Mouse (Mus musculus) adrenal gland, adult (tissue): ENCODE data around the gene Ampd3.
A peak's percentile ranks its signal among the peaks of the same experiment; 100 is the strongest.

Experiments
- DNase-seq, 2 experiments: peaks; one replicate each; pipeline ENCODE4 v3.0.0; 2022 to 2023; ENCODE audit warnings: low spot score in 1 of 2; ENCODE audit not compliant: inconsistent age in 2 of 2

The Ampd3 gene

DNA sequence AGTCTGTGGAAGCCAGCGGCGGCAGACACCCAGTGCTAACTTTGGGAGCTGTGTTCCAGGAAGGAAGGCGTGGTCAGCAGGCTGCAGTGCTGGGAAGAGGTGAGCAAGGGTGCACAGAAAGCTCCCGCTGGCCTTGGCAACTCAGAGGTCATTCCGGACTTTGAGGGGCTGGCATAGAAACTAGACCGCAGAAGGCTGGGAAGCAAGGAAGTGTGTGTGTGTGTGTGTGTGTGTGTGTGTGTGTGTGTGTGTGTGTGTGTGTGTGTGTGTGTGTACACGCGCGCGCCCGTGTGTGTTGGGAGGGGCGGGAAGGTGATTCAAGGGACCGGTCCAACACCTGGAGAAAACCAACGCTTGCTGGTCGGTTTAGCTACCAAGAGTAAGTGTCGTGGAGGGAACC is at the start of gene Ampd3:
Gene Ampd3, plus strand, starts transcription at position 206 of the 400 bp plus-strand sequence.
- DNase-seq: peak; percentile 33 to 61

DNA sequence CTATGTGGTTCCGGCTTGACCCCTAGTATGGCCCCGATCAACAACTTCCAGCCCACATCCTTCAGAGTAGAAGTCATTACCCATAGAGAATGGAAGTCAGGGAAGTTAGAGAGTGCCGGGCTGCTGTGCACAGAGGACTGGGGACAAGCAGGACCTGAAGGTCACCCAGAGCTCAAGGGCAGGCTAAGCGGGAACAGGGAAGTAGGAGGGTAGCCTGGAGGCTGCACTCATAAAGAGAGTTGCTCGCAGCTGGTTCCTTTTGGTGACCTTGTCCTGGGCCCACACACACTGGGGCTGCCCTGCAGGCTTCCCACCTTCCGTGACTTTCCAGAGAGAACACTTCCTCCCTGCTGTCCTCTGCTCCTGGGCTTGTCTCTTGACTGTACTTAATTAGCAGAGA is 49.5 kb upstream of the Ampd3 start:
- DNase-seq: peak; percentile 51 to 69

DNA sequence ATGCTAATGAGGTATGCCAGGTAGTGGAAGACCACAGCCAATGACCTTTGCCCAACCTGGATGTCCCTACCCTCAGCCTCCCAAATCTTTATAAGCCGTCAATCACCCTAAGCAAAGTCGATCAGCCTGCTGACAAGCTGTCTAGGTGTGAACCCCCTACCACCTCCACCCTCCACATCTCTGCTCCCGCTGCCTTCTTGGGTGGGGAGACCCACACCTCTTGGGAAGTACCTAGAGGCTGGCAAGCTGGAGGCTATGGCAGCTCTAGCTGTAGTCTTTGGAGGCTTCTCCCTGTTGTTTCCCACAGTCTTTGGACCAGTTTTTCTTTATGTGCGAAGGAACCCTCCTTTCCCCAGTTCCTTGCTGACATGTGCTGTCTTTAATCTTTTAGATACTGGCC is 48.1 kb upstream of the Ampd3 start:
- no peak for DNase-seq

DNA sequence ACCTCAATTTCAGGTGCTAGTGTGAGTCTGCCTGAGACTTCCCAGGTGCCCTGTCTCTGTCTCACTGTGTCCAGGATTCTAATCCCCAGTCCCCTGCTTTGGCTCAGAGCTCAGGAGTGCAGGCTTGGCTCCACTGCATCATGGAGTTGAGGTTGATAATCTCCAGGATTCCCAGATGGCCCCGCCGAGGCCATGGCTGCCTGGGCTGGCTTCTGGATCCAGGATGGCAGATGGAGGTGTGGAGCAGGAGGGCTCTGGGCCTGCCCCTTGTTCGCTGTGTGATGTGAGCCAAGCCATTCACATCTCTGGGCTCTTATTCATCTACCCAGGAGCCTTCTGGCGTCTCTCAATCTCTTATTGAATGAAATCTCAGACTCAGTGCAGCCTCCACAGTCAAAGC is 45.8 kb upstream of the Ampd3 start:
- DNase-seq: no peak

DNA sequence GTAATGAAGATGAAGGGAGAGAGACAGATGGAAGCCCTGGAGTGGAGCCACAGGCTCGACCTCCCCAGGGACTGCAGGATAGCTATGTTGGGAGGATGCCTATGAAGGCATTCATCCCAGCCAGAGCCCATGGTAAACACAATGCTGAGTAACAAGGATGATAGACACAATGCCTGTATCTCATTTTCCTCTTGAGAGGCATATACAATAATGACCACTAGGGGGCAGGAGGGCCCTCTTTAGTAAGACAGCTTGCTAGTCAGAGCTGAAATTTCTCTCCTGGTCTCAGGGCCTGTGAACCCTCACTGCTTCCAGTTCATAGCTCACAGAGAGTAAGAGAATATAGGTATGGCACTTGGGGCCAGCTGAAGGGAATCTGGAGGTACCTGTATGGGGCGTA is 41.0 kb upstream of the Ampd3 start:
- peak in 1 of 2 experiments; percentile 85 for DNase-seq

DNA sequence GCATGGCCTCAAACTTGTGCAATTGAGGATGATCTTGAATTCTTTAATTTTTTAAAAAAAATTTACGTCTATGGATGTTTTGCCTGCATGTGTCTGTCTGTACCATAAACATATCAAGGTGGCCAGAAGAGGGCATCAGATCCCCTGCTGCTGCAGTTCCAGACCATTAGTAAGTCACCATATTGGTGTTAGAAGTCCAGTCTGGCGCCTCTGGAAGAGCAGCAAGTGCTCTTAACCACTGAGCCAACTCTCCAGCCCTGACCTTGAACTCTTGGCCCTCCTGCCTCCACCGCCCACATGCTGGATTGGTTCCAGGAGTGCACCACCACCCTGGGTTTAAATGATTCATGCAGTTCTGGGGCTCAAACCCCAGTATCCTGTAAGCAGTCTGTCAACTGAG is 39.1 kb upstream of the Ampd3 start:
- peak; percentile 67 to 74 for DNase-seq

DNA sequence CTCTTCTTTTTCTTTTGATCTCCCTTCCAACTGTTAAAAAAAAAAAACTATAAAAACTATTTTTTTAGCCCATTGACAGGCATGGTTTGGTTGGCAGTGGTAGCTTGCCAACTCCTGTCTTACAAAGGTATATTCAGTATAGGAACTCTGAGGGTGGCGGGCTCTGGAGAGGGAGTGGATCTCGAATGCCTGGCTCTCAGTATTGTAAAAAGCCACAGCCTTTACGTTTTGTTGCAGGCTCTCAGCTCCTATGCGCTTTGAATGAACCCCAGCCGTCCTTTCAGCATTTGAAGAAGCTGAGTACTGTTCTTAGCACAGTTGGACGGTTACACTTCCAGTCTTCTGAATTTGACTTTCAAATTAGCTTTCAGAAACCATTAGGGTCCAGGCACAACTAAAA is 38.7 kb upstream of the Ampd3 start:
- no peak for DNase-seq

DNA sequence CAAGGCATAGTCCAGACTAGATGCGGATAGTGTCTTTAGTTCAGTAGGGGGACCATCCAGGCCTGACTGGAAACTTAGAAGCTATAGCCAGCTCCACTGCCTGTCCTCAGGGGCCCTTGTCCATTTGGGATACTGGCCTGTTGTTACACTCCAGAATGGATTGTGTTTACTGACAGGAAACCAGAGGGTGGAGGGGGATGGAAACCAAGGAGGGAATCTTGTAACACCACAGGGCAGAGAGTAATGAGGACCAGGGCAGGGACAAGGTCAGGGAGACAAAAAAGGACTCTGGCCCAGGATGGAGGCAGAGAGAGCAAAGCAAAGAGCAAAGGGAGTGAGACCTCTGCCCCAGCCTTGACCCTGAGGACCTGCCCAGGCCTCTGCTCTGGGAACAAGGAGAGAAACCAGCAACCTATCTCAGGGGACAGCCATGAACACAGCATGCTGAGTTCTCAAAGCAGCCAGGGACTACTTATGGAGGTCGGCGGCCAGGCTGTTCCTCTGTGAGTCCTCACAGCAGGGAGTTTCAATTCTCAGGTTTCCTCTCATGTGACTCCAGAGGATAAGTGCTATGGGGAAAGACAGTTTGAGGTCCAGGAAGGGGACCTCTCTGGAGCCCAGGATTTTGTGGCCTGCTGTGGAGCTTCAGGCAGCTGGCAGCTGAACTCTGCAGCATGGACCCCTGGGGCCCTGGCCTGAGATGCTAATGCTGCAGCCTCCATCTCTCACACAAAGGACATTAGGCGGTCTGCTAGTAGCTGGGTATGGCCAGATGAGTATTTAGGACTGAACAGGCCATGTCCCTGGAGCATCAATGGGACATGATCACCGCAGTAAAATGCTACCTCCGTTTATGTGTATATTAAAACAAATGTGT is 36.7 kb upstream of the Ampd3 start:
- peak in 1 of 2 experiments; percentile 30 for DNase-seq

DNA sequence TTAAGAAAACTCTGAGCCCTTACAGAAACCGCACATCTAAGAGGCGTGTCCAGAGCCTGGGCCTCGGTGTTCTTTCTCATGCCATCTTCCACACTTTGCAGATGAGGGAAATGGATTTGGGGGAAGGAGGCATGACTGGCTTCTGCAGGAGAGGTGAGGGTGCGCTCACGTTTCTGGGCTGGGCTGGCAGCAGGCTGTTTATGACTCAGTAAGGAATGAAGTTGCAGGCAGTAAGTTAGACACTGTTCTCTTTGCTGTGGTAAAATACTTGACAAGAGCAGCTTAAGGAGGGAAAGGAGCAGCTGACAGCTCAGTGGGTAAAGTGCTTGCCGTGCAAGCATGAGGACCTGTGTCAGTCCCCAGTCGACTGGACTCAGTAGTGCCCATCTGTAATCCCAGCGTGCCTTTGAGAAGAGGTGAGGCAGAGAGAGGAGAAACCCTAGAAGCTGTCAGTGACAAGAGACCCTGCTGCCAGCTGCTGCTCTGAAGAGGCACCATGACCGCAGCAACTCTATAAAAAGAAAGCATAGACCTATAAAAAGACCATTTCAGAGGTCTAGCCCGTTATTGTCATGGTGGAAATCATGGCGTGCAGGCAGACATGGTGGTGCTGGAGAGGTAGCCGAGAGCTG is 35.9 kb upstream of the Ampd3 start:
- DNase-seq: no peak

DNA sequence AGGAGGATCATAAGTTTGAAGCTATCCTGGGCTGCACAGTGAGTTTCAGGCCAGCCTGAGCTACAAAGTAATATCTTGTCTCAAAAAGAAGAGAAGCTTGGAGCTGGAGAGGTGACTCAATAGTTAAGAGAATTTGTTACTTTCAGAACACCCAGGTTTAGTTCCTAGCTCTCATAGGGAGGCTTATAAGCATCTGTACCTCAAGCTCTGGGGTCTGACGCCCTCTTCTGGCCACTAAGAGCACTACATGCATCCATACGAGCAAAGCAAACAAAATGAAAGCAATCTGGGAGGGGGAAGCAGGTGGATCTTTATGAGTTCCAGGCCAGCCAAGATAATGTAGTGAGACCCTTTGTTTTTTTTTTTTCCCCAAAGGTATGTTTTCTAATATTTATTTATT is 31.1 kb upstream of the Ampd3 start:
- no peak for DNase-seq

DNA sequence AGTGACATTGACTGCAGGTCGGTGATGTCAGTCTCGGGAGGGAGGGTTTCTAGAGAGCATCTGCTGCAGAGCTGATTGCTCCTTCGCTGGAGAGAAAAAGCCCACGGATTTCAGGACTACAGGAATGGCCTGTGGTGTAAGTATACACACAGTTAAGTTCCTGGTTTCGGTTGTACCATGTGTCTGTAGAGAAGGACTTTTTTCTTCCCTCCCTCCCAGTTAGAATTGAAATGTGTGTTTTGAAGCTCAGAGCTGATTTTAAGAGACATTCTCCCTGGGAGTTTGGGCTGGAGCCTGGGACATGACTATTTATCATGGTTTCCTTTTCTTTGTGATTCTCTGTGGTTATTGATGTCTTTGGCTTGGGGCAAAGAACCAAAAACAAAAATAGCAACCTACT is 28.2 kb upstream of the Ampd3 start:
- no peak for DNase-seq

DNA sequence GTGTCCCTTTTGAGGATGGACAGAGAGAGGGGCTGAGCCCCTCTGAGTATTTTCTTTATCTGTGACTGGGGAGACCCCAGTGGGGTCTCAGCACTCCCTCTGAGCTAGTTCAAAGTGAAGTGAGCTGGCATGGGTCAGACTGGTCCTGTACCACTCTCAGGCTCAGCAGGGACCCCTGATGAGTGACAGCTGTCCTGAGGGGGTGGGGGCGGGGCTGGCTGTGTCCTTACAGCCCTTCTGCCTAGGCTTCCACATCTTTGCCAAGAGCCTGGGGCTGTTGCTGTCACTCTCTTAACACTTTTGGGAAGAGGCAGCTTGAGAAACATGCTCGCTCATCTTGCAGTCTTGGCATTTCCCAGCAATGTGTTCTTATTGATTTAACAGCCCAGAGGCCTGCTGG is 27.8 kb upstream of the Ampd3 start:
- DNase-seq: no peak

DNA sequence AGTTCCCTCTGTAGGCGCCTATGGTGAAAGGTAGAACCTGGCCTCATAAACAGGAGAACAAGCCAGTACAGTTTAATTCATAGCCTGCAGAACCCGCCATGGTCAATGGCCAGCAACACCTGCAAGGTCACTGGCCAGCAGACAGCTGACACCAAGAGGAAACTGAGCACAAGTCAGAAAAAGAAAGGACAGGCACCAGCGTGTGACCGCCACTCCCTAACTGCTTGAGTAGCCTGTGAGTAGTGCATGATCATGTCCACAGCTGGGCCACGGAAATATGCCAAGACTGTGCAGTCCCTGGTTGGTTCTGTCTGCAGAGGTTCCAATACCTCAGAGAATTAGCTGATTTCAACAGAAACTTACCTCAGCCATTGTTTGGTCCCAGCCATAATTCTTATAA is 26.0 kb upstream of the Ampd3 start:
- no peak for DNase-seq

DNA sequence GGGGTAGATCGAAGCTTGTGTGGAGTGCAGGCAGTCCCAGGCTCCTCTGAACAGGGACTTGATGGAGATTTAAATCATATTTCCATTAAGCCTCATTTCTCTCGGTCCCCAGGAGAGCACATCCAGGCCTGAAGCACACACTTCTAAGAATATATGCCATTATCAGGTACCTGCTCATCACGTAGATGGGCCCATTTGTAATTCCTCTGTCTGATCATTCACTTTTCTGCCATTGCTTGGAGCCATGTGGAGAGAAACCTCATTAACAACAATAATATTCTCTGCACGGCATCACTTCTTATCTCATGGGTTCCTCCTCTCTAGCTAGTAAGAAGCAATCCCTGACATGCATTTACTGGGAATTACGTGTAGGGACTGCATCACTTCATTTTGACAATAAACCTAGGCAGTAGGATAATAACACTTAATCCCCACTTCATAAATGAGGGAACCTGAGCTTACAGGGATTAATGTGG is 21.9 kb upstream of the Ampd3 start:
- no peak for DNase-seq

DNA sequence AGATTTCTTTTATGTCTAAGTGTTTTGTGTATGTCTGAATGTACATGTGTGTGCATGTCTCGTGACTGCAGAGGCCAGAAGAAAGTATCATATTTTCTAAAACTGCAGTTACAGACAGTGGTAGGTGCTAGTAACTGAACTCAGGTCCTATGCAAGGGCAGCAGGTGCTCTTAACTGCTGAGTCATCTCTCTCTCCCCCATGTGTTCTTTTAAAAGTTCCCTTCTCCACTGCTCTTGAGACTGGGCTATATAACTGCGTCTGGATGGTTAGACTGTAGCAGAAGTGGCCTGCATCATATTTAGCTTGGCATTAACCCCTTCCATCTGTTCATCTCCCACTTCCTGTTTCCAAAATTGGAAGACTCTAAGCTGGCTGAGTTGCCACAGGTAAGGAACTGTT is 21.2 kb upstream of the Ampd3 start:
- no peak for DNase-seq

DNA sequence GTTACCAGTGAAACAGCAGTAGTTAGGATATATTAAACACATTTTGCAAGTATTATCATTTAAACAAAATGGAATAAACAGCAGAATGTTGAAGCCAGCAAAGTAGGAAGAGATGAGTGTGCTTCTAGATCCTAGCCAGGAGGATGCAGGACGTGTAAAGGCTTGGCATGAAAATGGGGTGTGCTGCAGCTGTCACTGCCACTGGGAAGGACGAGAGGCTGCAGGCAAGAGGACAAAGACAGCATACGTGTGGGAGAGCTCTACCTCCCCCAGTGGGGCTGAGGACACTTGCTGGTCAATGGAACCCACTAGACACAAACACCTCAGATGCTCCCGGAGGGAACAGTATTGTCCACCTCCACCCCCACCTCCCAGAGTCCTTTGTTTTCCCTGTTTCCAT is 17.2 kb upstream of the Ampd3 start:
- no peak for DNase-seq

DNA sequence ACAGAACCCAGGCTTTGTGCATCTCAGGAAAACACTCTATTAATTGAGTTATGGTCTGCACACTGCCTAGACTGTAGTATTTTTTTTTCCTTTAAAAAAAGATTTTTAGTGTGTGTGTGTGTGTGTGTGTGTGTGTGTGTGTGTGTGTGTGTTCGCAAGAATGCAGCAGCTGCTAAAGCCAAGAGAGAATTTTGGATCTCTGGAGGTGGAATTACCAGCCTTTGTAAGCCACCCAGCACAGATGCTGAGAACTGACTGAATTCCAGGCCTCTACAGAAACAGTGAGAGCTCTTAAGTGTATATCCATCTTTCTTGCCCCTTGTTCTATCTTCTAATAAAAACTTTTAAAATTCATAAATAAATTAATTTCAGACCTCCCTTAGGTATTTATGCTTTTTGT is 16.4 kb upstream of the Ampd3 start:
- no peak for DNase-seq

DNA sequence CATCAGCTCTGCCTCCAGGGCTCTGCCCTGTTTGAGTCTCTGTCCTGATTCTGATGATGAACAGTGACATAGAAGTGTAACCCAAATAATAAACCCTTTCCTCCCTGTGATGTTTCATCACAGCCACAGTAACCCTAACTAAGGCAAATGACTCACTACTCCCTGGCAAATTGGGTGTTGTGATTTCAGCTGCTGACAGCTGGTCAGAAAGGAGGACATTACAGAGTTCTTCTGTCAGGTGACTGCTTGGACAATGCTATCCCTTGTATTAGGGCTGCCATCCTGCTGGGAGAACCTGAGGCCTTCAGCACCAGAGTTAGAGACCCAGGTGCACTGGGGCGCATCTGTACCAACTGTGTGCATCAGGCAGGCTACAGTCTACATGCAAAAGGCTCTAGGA is 14.7 kb upstream of the Ampd3 start:
- no peak for DNase-seq

DNA sequence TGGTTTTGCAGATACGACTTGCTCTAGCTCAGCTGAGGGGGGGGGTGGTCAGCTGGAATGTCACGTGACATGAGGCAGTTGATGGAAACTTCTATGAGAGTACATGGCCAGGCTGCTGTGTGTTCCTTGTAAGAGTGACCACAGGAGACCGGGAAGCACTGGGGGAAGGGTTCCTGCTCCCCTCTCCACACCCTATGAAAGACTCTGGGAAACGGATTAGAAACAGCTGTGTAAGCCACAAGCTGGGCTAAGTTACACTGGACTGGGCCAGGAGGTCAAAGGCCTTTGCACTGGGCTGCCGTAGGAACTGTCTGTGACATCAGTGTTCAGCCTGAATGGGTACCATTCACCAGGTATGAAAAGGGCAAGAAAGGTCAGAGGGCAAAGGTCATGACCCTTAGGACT is 14.1 kb upstream of the Ampd3 start:
- no peak for DNase-seq

DNA sequence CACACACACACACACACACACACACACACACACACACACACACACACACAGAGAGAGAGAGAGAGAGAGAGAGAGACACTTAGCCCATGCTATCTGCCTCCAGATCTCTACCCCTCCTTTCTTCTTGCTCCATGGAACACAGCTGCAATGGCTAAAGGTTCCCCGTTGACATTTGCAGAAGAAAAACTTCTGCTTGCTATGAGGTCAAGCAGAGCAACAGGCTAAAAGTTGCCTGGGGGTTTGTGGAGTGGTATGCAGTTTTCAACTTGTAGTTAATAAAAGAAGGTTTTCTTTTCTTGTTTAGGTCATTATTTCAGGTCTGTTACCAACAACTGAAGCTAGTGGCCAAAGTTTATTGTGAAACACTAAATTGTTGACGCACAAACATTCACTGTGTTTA is 11.6 kb upstream of the Ampd3 start:
- DNase-seq: no peak

DNA sequence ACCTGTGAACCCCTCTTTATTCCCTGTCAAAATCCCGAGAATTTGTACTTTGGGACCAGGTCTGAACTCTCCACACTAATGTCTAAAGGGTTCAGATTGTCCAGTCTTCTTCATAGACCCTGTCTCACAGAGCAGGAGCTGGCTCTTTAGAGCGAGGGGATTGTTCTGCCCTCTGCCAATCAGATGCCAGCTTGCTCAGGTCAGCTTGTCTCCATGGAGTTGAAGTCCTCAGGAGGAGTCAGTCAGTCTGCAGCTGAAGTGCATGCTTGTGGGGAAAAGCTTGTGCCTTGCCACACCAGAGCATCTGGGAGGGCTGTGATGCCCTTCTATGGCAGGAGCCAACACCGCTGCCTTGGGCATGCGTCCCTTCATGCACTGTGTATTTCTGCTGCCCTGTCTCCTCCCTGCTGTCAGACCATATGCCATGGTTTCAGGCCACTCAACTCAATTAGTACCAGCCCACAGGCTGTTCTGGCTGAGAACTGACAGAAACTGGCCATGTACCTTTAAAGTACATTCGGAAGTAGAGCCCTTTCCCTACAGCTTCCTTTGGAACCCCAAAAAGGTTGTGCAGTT is 5.3 kb upstream of the Ampd3 start:
- peak in 1 of 2 experiments; percentile 25 for DNase-seq

DNA sequence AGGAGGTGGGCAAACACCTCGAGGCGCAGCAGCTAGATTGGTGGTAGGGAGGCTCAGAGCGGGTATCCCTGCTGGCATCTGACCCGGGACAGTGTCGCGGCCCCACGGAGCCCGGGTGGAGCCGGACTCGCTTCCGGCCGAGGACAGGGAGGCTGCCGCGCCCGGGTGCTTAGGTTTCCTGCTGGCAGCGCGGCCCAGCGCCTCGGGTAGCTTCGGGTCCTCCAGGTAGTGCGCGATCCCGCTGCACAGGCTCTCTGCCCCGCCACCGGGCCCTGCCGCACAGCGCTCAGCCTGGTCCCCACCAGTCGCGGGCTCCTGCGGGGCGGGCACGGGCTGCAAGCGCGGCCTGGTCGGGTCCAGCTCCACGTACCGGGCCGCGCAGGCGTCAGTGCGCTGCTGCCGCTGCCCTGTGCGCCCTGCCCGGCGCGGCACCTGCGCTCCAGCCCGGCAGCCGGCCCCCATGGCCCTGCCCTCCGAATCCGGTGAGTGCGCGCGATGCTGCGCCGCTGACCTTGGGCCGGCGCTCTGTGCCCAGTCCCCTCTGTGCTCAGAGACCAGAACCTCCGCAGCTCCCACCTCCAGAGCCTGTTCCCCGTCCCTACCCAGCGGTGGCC is 552 bp downstream of the Ampd3 start:
- DNase-seq: peak; percentile 69 to 81
